25 mouse cellular contexts compared by ENCODE assay signal in genomic region chr1:80335726-80336368, GRCm38 (mm10). TPM values are rescaled to one million over a fixed set of nuclear protein-coding genes. Genes with fewer than 3 reads are reported as not detected.
A peak's percentile ranks its signal among the peaks of the same experiment; 100 is the strongest.
DNase-seq lines count a peak whose midpoint lies in the region; ATAC-seq and TF ChIP-seq lines count a peak whose summit lies in the region.
"Had no signal": no experiment of that assay in that cellular context is flagged by ENCODE, and none has a peak within 500 bp of the region (broad histone marks: within the 10 kb centered on the region; RNA-seq: fewer than 3 reads in every experiment).

No protein-coding gene starts in this region.

- peak overlapping the region; percentile 1; the same call in 1 of the 2 replicates for H3K27ac ChIP-seq in gastrocnemius, adult 2 months
- no peak overlapping the region for H3K27ac ChIP-seq in kidney, embryonic 14.5 days (ENCODE audit: low read depth, low read length)
- H3K27ac ChIP-seq: embryonic facial prominence, embryonic 13.5 days; forebrain, embryonic 12.5 days; heart, adult 2 months; heart, embryonic 13.5 days; hindbrain, embryonic 12.5 days; limb, embryonic 10.5 days; liver, embryonic 15.5 days; lung, embryonic 15.5 days had no signal

- intact Hi-C loops in gastrocnemius, adult 2 months (cut with DNase I) = loop anchor here (5.0 kb wide), 1 partner anchor 34 kb away; no protein-coding TSS in a partner anchor

- ATAC-seq in kidney, embryonic 14.5 days (ENCODE audit: low FRiP score, low TSS enrichment) = no peak
- ATAC-seq: intestine, postnatal 0 days had no signal

- TF ChIP-seq CTCF in gastrocnemius, adult 2 months (IDR thresholded peaks at IDR 0.05) = no peak

- DNase-seq in gastrocnemius, adult 2 months = peak; percentile 55
- DNase-seq in gastrocnemius, postnatal 10 days = no peak
- peak; percentile 7 for DNase-seq in kidney, postnatal 14 days
- peak; percentile 17 for DNase-seq in cerebellum, adult 8-10 months
- peak; percentile 32 to 52 for DNase-seq in kidney, postnatal 25 days
- DNase-seq in adrenal gland, adult 8-10 months = no peak
- DNase-seq in yolk sac, embryonic 10.5 days (ENCODE audit: low spot score) = no peak
- DNase-seq: adrenal gland, postnatal 14 days; B cell, adult 2 months; embryo, embryonic 11 days; heart, adult 2 months; heart, postnatal 14 days; liver; lung, postnatal 36 days; spleen, adult 18-20 months had no signal

- H3K27me3 ChIP-seq in kidney, embryonic 14.5 days (ENCODE audit: control insufficient read depth, insufficient read depth, low read length) = no peaks in the 10 kb centered on the region
- H3K27me3 ChIP-seq: embryonic facial prominence, embryonic 13.5 days; forebrain, embryonic 12.5 days; heart, embryonic 13.5 days; hindbrain, embryonic 12.5 days; liver, embryonic 15.5 days; lung, embryonic 15.5 days had no signal

- H3K36me3 ChIP-seq in kidney, embryonic 14.5 days (ENCODE audit: control insufficient read depth, insufficient read depth, low read length) = no peaks in the 10 kb centered on the region
- H3K36me3 ChIP-seq: embryonic facial prominence, embryonic 13.5 days; forebrain, embryonic 12.5 days; heart, embryonic 13.5 days; hindbrain, embryonic 12.5 days; limb, embryonic 10.5 days; liver, embryonic 15.5 days; lung, embryonic 15.5 days had no signal

- peaks cover 4% of the 10 kb centered on the region for H3K4me1 ChIP-seq in kidney, embryonic 14.5 days (ENCODE audit: control insufficient read depth, insufficient read depth, low read length)

- H3K9me3 ChIP-seq in kidney, embryonic 14.5 days (ENCODE audit: control insufficient read depth, low read length) = no peaks in the 10 kb centered on the region
- H3K9me3 ChIP-seq: embryonic facial prominence, embryonic 13.5 days; forebrain, embryonic 12.5 days; heart, embryonic 13.5 days; hindbrain, embryonic 12.5 days; limb, embryonic 10.5 days; liver, embryonic 15.5 days; lung, embryonic 15.5 days had no signal

- H3K9ac ChIP-seq in kidney, embryonic 14.5 days (ENCODE audit: low read depth, low read length) = no peak overlapping the region
- H3K9ac ChIP-seq: embryonic facial prominence, embryonic 13.5 days; forebrain, embryonic 12.5 days; heart, embryonic 13.5 days; hindbrain, embryonic 12.5 days; liver, embryonic 15.5 days; lung, embryonic 15.5 days had no signal

- no peak overlapping the region for H3K4me2 ChIP-seq in kidney, embryonic 14.5 days (replicated peaks; ENCODE audit: low read depth, low read length)
- H3K4me2 ChIP-seq: embryonic facial prominence, embryonic 13.5 days; forebrain, embryonic 12.5 days; heart, embryonic 13.5 days; hindbrain, embryonic 12.5 days; liver, embryonic 15.5 days; lung, embryonic 15.5 days had no signal

- WGBS in kidney, embryonic 14.5 days = 84% methylated on average over 1 of the region's 1 CpGs

- no peak overlapping the region for H3K4me3 ChIP-seq in gastrocnemius, adult 2 months
- no peak overlapping the region for H3K4me3 ChIP-seq in kidney, embryonic 14.5 days (ENCODE audit: low read length)
- H3K4me3 ChIP-seq: embryonic facial prominence, embryonic 13.5 days; erythroblast, embryonic 14.5 days; forebrain, embryonic 12.5 days; heart, adult 2 months; heart, embryonic 13.5 days; hindbrain, embryonic 12.5 days; limb, embryonic 10.5 days; liver, embryonic 15.5 days; lung, embryonic 15.5 days had no signal

RNA-seq across cellular contexts. Expression of gene Cul3, which starts 4.4 kb away (rescaled TPM):
- 100 to 1,000 TPM; 250 to 290 TPM for total RNA-seq in gastrocnemius, adult 2 months (2021)
- 100 to 1,000 TPM; 151 to 168 TPM for total RNA-seq in gastrocnemius, postnatal 10 days (2021)
- polyA plus RNA-seq in kidney, embryonic 14.5 days (2014; fragmentation: Nextera tagmentation; extraction: Ambion mirVana) = 64.7 and 75.7 TPM in 2 replicates
- total RNA-seq in adrenal gland, adult 8-10 months (2022) = 100 to 1,000 TPM in 3 of 4 experiments, 10 to 100 TPM in 1; 94.0 to 137 (median 115) TPM

Comparison
In these comparisons a context has a peak if more than half of its experiments do, and no peak if none do; other contexts are left out.
1. DNase-seq: peak in gastrocnemius, adult 2 months (single experiment), kidney, postnatal 14 days (single experiment), cerebellum, adult 8-10 months (single experiment) and kidney, postnatal 25 days (2 of 2); none in gastrocnemius, postnatal 10 days (single experiment), adrenal gland, adult 8-10 months (single experiment) and yolk sac, embryonic 10.5 days (single experiment).